Mouse (Mus musculus) forebrain, embryonic 15.5 days (tissue): Measurements from ENCODE around the gene Poc1b. TPM values are rescaled to one million over a fixed set of nuclear protein-coding genes. Genes with fewer than 3 reads are reported as not detected.

Experiments used
- ATAC-seq: fragments of 200-750 bp; cut with Nextera tagmentation; replicated peaks from 2 replicates; pipeline ENCODE4 v1.8.0; 2017; ENCODE audit warnings: mild to moderate bottlenecking, moderate TSS enrichment, moderate library complexity
- H3K27ac ChIP-seq: fragments of 300-500 bp; sonication (generic); replicated peaks from 2 replicates; pipeline ENCODE4 v1.5.1; 2015; ENCODE audit warnings: mild to moderate bottlenecking, inconsistent platforms
- H3K27me3 ChIP-seq: fragments of 300-500 bp; sonication (generic); 2 replicates; pipeline ENCODE4 v1.6.1; 2015; ENCODE audit warnings: inconsistent platforms
- H3K36me3 ChIP-seq: fragments of 300-500 bp; sonication (generic); 2 replicates; pipeline ENCODE4 v1.6.1; 2015; ENCODE audit warnings: mild to moderate bottlenecking, inconsistent platforms
- H3K4me1 ChIP-seq: fragments of 300-500 bp; sonication (generic); 2 replicates; pipeline ENCODE4 v1.6.1; 2015; ENCODE audit warnings: inconsistent platforms
- H3K4me2 ChIP-seq: fragments of 300-500 bp; sonication (generic); replicated peaks from 2 replicates; pipeline ENCODE4 v1.6.1; 2015; ENCODE audit warnings: mild to moderate bottlenecking, inconsistent platforms
- H3K4me3 ChIP-seq: fragments of 300-500 bp; sonication (generic); 2 replicates; pipeline ENCODE4 v1.5.1; 2015; ENCODE audit warnings: mild to moderate bottlenecking, inconsistent platforms
- H3K9ac ChIP-seq: fragments of 300-500 bp; sonication (generic); replicated peaks from 2 replicates; pipeline ENCODE4 v1.6.1; 2015; ENCODE audit warnings: mild to moderate bottlenecking, inconsistent platforms
- H3K9me3 ChIP-seq: fragments of 300-500 bp; sonication (generic); 2 replicates; pipeline ENCODE4 v1.6.1; 2016; ENCODE audit warnings: inconsistent platforms
- WGBS: fragments of 180-500 bp; shearing (Covaris S2); methylation state at CpG from one replicate; pipeline ENCODE4 v1.1.7; 2015; ENCODE audit warnings: mixed read lengths; 5-methylcytosine and 5-hydroxymethylcytosine counted together
- polyA plus RNA-seq: library from polyadenylated mRNA; unstranded; fragments of >200 nt; fragmentation: Nextera tagmentation; extraction: Ambion mirVana; gene quantifications from 2 replicates; pipeline ENCODE4 v1.2.1, GENCODE M21; 2015

The Poc1b gene
- polyA plus RNA-seq, 1 experiment from 2014 or later = 16.4 TPM

GRCm38 (mm10) chr10:99222726-99223125, 115.9 kb downstream of the Poc1b start:
- Histone ChIP-seq H3K9me3 (no peaks in the 10 kb centered on the region), H3K4me1 (no peaks in the 10 kb centered on the region; the same call in 1 of the 2 replicates), H3K36me3 (no peaks in the 10 kb centered on the region), H3K27ac (no peak overlapping the region), H3K9ac (no peak overlapping the region), H3K27me3 (no peaks in the 10 kb centered on the region), H3K4me2 (no peak overlapping the region), H3K4me3 (no peak overlapping the region)
- no peak for ATAC-seq
- WGBS = 75% methylated on average over 5 of the region's 5 CpGs

GRCm38 (mm10) chr10:99224218-99224617, 117.4 kb downstream of the Poc1b start:
- H3K9me3 ChIP-seq = no peaks in the 10 kb centered on the region
- H3K9ac ChIP-seq = no peak overlapping the region
- no peak overlapping the region for H3K4me3 ChIP-seq
- no peaks in the 10 kb centered on the region for H3K27me3 ChIP-seq
- H3K36me3 ChIP-seq = no peaks in the 10 kb centered on the region
- 55% methylated on average over 3 of the region's 3 CpGs for WGBS
- ATAC-seq = no peak
- H3K4me2 ChIP-seq = no peak overlapping the region
- no peak overlapping the region for H3K27ac ChIP-seq
- peaks cover 8% of the 10 kb centered on the region; the same call in 1 of the 2 replicates for H3K4me1 ChIP-seq

- no peaks in the 10 kb centered on the region for H3K9me3 ChIP-seq
- H3K27ac ChIP-seq = no peak overlapping the region
- WGBS = 95% methylated on average over 5 of the region's 5 CpGs
- no peak overlapping the region for H3K4me3 ChIP-seq
- no peaks in the 10 kb centered on the region for H3K27me3 ChIP-seq
- H3K9ac ChIP-seq = no peak overlapping the region
- no peak for ATAC-seq
- peaks cover 8% of the 10 kb centered on the region; the same call in 1 of the 2 replicates for H3K4me1 ChIP-seq
- no peaks in the 10 kb centered on the region for H3K36me3 ChIP-seq
- no peak overlapping the region for H3K4me2 ChIP-seq
Measured at GRCm38 (mm10) chr10:99226782-99227181, 119.9 kb downstream of the Poc1b start.

- H3K4me2 ChIP-seq = no peak overlapping the region
- ATAC-seq = no peak; the same call in 1 of the 2 replicates
Measured at GRCm38 (mm10) chr10:99227968-99228864, 121.4 kb downstream of the Poc1b start.

GRCm38 (mm10) chr10:99229031-99229684, 122.3 kb downstream of the Poc1b start:
- Histone ChIP-seq H3K4me3 (no peak overlapping the region), H3K4me2 (no peak overlapping the region), H3K36me3 (no peaks in the 10 kb centered on the region), H3K4me1 (peaks cover 8% of the 10 kb centered on the region; the same call in 1 of the 2 replicates), H3K27ac (no peak overlapping the region; the same call in 1 of the 2 replicates), H3K27me3 (no peaks in the 10 kb centered on the region), H3K9me3 (no peaks in the 10 kb centered on the region), H3K9ac (no peak overlapping the region)
- WGBS = 24% methylated on average over 16 of the region's 16 CpGs
- ATAC-seq = no peak

More at GRCm38 (mm10) chr10:99227968-99228864, 121.4 kb downstream of the Poc1b start:
- Histone ChIP-seq H3K27me3 (no peaks in the 10 kb centered on the region), H3K9ac (no peak overlapping the region), H3K9me3 (no peaks in the 10 kb centered on the region), H3K27ac (no peak overlapping the region), H3K4me3 (no peak overlapping the region), H3K36me3 (no peaks in the 10 kb centered on the region), H3K4me1 (peaks cover 8% of the 10 kb centered on the region; the same call in 1 of the 2 replicates)
- 35% methylated on average over 17 of the region's 17 CpGs for WGBS

GRCm38 (mm10) chr10:99232518-99233227, 125.8 kb downstream of the Poc1b start:
- no peak for ATAC-seq
- no peaks in the 10 kb centered on the region for H3K9me3 ChIP-seq
- no peak overlapping the region for H3K4me3 ChIP-seq
- no peak overlapping the region for H3K27ac ChIP-seq
- no peak overlapping the region for H3K4me2 ChIP-seq
- no peaks in the 10 kb centered on the region for H3K27me3 ChIP-seq
- WGBS = 83% methylated on average over 7 of the region's 7 CpGs
- H3K9ac ChIP-seq = no peak overlapping the region
- H3K4me1 ChIP-seq = peaks cover 8% of the 10 kb centered on the region; the same call in 1 of the 2 replicates
- no peaks in the 10 kb centered on the region for H3K36me3 ChIP-seq

- Histone ChIP-seq H3K27ac (no peak overlapping the region), H3K9me3 (no peaks in the 10 kb centered on the region), H3K4me2 (no peak overlapping the region), H3K9ac (no peak overlapping the region), H3K4me1 (no peaks in the 10 kb centered on the region), H3K36me3 (no peaks in the 10 kb centered on the region), H3K4me3 (no peak overlapping the region), H3K27me3 (no peaks in the 10 kb centered on the region)
- no peak for ATAC-seq
- 95% methylated on average over 8 of the region's 8 CpGs for WGBS
Measured at GRCm38 (mm10) chr10:99234336-99234735, 127.5 kb downstream of the Poc1b start.

- Histone ChIP-seq H3K27me3 (no peaks in the 10 kb centered on the region), H3K27ac (no peak overlapping the region), H3K4me2 (no peak overlapping the region), H3K9ac (no peak overlapping the region), H3K36me3 (no peaks in the 10 kb centered on the region), H3K4me3 (no peak overlapping the region), H3K9me3 (no peaks in the 10 kb centered on the region), H3K4me1 (no peaks in the 10 kb centered on the region)
- 89% methylated on average over 9 of the region's 9 CpGs for WGBS
- no peak for ATAC-seq
Measured at GRCm38 (mm10) chr10:99235081-99235480, 128.2 kb downstream of the Poc1b start.

GRCm38 (mm10) chr10:99237205-99237832, 130.5 kb downstream of the Poc1b start:
- no peak overlapping the region for H3K9ac ChIP-seq
- no peaks in the 10 kb centered on the region for H3K4me1 ChIP-seq
- no peaks in the 10 kb centered on the region for H3K36me3 ChIP-seq
- H3K4me2 ChIP-seq = no peak overlapping the region
- H3K27ac ChIP-seq = no peak overlapping the region
- WGBS = 84% methylated on average over 11 of the region's 11 CpGs
- ATAC-seq = no peak
- H3K27me3 ChIP-seq = no peaks in the 10 kb centered on the region
- H3K4me3 ChIP-seq = no peak overlapping the region
- no peaks in the 10 kb centered on the region for H3K9me3 ChIP-seq

- Histone ChIP-seq H3K4me1 (no peaks in the 10 kb centered on the region), H3K9ac (no peak overlapping the region), H3K27ac (no peak overlapping the region), H3K9me3 (no peaks in the 10 kb centered on the region), H3K36me3 (no peaks in the 10 kb centered on the region), H3K27me3 (no peaks in the 10 kb centered on the region), H3K4me2 (no peak overlapping the region), H3K4me3 (no peak overlapping the region)
- 72% methylated on average over 11 of the region's 11 CpGs for WGBS
- no peak for ATAC-seq
Measured at GRCm38 (mm10) chr10:99238537-99238936, 131.7 kb downstream of the Poc1b start.

- no peaks in the 10 kb centered on the region for H3K9me3 ChIP-seq
- H3K4me1 ChIP-seq = no peaks in the 10 kb centered on the region
- H3K36me3 ChIP-seq = no peaks in the 10 kb centered on the region
- WGBS = 96% methylated on average over 7 of the region's 7 CpGs
- no peak overlapping the region for H3K4me2 ChIP-seq
- no peak for ATAC-seq
- H3K4me3 ChIP-seq = no peak overlapping the region
- no peak overlapping the region for H3K27ac ChIP-seq
- no peak overlapping the region for H3K9ac ChIP-seq
- H3K27me3 ChIP-seq = no peaks in the 10 kb centered on the region
Measured at GRCm38 (mm10) chr10:99241284-99241828, 134.5 kb downstream of the Poc1b start.
